Comparison of ENCODE assay signal across 27 mouse cellular contexts in the genomic region with DNA sequence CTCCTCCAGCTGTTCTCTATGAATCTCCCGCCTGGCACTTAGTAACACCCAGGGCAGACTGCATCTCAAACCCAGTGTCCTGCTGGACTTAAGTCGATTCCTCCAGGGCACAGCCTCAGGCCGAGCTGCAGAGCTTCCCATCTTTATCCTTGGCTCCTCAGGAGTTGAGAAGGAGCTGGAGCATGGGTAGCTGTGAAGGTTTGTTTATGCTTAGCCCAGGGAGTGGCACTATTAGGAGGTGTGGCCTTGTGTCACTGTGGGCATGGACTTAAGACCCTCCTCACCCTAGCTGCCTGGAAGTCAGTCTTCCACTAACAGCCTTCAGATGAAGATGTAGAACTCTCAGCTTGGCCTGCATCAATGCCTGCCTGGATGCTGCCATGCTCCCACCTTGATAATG.
"Had no signal": no experiment of that assay in that cellular context is flagged by ENCODE, and none has a peak within 500 bp of the region (broad histone marks: within the 10 kb centered on the region; RNA-seq: fewer than 3 reads in every experiment).

No protein-coding gene starts in this region.

- H3K27ac ChIP-seq: limb, embryonic 10.5 days; limb, embryonic 12.5 days; limb, embryonic 13.5 days; limb, embryonic 15.5 days; liver, embryonic 12.5 days; liver, embryonic 13.5 days; liver, embryonic 14.5 days; liver, embryonic 15.5 days; lung, embryonic 15.5 days; macrophage; midbrain, embryonic 10.5 days; midbrain, embryonic 12.5 days; midbrain, embryonic 13.5 days; midbrain, embryonic 15.5 days had no signal

- H3K9me3 ChIP-seq: limb, embryonic 10.5 days; limb, embryonic 12.5 days; limb, embryonic 13.5 days; limb, embryonic 15.5 days; liver, embryonic 12.5 days; liver, embryonic 13.5 days; liver, embryonic 15.5 days; lung, embryonic 15.5 days; midbrain, embryonic 10.5 days; midbrain, embryonic 12.5 days; midbrain, embryonic 15.5 days had no signal

- H3K4me3 ChIP-seq: limb, embryonic 10.5 days; limb, embryonic 12.5 days; limb, embryonic 13.5 days; limb, embryonic 15.5 days; liver, embryonic 12.5 days; liver, embryonic 13.5 days; liver, embryonic 15.5 days; lung, embryonic 15.5 days; megakaryocyte, embryonic 14.5 days; midbrain, embryonic 10.5 days; midbrain, embryonic 12.5 days; midbrain, embryonic 13.5 days; midbrain, embryonic 15.5 days; myocyte had no signal

- H3K36me3 ChIP-seq: limb, embryonic 10.5 days; limb, embryonic 12.5 days; limb, embryonic 13.5 days; limb, embryonic 15.5 days; liver, embryonic 12.5 days; liver, embryonic 13.5 days; liver, embryonic 15.5 days; lung, embryonic 15.5 days; midbrain, embryonic 10.5 days; midbrain, embryonic 12.5 days; midbrain, embryonic 13.5 days; midbrain, embryonic 15.5 days had no signal

- H3K4me1 ChIP-seq: limb, embryonic 10.5 days; limb, embryonic 12.5 days; limb, embryonic 13.5 days; limb, embryonic 15.5 days; liver, embryonic 12.5 days; liver, embryonic 13.5 days; lung, embryonic 15.5 days; megakaryocyte, embryonic 14.5 days; midbrain, embryonic 10.5 days; midbrain, embryonic 12.5 days; midbrain, embryonic 13.5 days; midbrain, embryonic 15.5 days had no signal

- DNase-seq: left cerebral cortex, postnatal 4 days; liver; liver, embryonic 13.5 days; liver, postnatal 0 days; lung, adult 18-20 months; lung, adult 2 months; lung, embryonic 14.5 days; lung, postnatal 10 days; lung, postnatal 14 days; lung, postnatal 36 days; lung, postnatal 4 days; midbrain, embryonic 14.5 days had no signal

- H3K27me3 ChIP-seq: limb, embryonic 12.5 days; limb, embryonic 13.5 days; limb, embryonic 15.5 days; liver, embryonic 12.5 days; liver, embryonic 13.5 days; liver, embryonic 15.5 days; lung, embryonic 15.5 days; midbrain, embryonic 13.5 days; midbrain, embryonic 15.5 days had no signal
